Mouse (Mus musculus): ENCODE measurements around the gene Mrpl48. TPM values are rescaled to one million over a fixed set of nuclear protein-coding genes. Genes with fewer than 3 reads are reported as not detected.

Gene Mrpl48
- polyA plus RNA-seq, 1 experiment from 2014 or later = 69.4 TPM

- H3K4me3 ChIP-seq = no peak overlapping the region
- no peaks in the 10 kb centered on the region for H3K36me3 ChIP-seq
- H3K9ac ChIP-seq (replicated peaks) = no peak overlapping the region
- 69% methylated on average over 3 of the region's 3 CpGs for WGBS
- no peak overlapping the region for H3K27ac ChIP-seq (replicated peaks)
- no peaks in the 10 kb centered on the region for H3K4me1 ChIP-seq
- H3K27me3 ChIP-seq = no peaks in the 10 kb centered on the region
- no peak for ATAC-seq (ENCODE audit: low FRiP score, low read depth)
- no peak overlapping the region for H3K4me2 ChIP-seq (replicated peaks)
- no peaks in the 10 kb centered on the region for H3K9me3 ChIP-seq
Observed at GRCm38 (mm10) chr7:100522222-100522621, 85.9 kb downstream of the Mrpl48 start.

- H3K4me2 ChIP-seq (replicated peaks) = no peak overlapping the region
- WGBS = 22% methylated on average over 10 of the region's 10 CpGs
- ATAC-seq (ENCODE audit: low FRiP score, low read depth) = 0 out of 2 replicates have a peak, but pooled peaks have one; percentile 47
- H3K36me3 ChIP-seq = no peaks in the 10 kb centered on the region
- H3K4me3 ChIP-seq = no peak overlapping the region
- H3K27me3 ChIP-seq = no peaks in the 10 kb centered on the region
- H3K27ac ChIP-seq (replicated peaks) = no peak overlapping the region
- no peaks in the 10 kb centered on the region for H3K4me1 ChIP-seq
- H3K9me3 ChIP-seq = no peaks in the 10 kb centered on the region
- no peak overlapping the region for H3K9ac ChIP-seq (replicated peaks)
Observed at GRCm38 (mm10) chr7:100520663-100521285, 87.3 kb downstream of the Mrpl48 start.

- Histone ChIP-seq H3K4me1 (no peaks in the 10 kb centered on the region), H3K4me3 (no peak overlapping the region), H3K4me2 (replicated peaks) (no peak overlapping the region), H3K9ac (replicated peaks) (no peak overlapping the region), H3K27me3 (no peaks in the 10 kb centered on the region), H3K36me3 (no peaks in the 10 kb centered on the region), H3K27ac (replicated peaks) (no peak overlapping the region), H3K9me3 (no peaks in the 10 kb centered on the region)
- 70% methylated on average over 7 of the region's 7 CpGs for WGBS
- no peak for ATAC-seq (ENCODE audit: low FRiP score, low read depth)
Observed at GRCm38 (mm10) chr7:100520204-100520603, 87.9 kb downstream of the Mrpl48 start.

DNA sequence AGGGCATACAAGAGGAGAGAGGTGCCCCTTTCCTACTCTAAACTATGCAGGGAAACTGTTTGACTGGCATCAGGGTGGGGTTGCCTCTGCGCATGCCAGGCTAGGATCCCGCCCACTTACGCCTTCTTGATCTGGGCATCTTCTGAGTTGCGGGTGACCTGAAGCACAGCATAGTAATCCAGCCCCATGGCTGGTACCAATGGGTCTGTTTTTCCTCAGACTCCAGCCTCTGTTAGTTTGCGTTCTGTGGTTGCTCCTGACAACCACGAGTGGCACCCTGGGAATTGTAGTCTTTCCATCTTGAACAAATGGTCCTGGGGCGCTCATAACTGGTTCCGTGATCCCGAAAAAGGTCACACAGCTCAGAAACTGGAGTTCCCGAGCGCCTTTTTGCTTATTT lies 93.5 kb downstream of the Mrpl48 start, which contains the start of gene Dnajb13:
Gene Dnajb13, minus strand, starts transcription at position 388 of the 400 bp plus-strand sequence.
- no peak within 1 kb of the TSS for H3K27ac ChIP-seq (replicated peaks)
- H3K36me3 ChIP-seq = no peaks in the 10 kb centered on the region
- no peaks in the 10 kb centered on the region for H3K4me1 ChIP-seq
- H3K4me3 ChIP-seq = no peak within 1 kb of the TSS
- no peak for ATAC-seq (ENCODE audit: low FRiP score, low read depth)
- H3K27me3 ChIP-seq = no peaks in the 10 kb centered on the region; the same call in 1 of the 2 replicates
- H3K9me3 ChIP-seq = no peaks in the 10 kb centered on the region
- no peak within 1 kb of the TSS for H3K9ac ChIP-seq (replicated peaks)
- 51% methylated on average over 11 of the region's 11 CpGs for WGBS
- H3K4me2 ChIP-seq (replicated peaks) = no peak within 1 kb of the TSS

DNA sequence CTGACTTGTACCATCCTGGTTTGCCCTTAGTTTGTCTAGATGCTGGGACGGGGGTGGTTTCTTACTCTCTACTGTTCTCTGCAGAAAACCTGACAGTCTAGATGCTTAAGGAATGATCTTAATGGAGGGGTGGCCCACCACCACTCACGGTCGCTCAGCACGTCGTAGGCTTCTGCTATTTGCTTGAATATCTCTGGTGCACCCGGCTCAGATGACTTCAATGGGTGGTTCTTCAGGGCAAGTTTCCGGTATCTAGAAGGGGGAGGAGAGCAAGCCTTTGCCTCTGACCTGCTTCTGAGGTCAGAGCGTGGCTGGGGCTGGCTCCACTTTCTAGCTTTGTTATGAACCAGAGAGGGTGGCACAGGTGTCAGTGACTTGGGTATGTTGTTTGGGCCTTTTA lies 96.5 kb downstream of the Mrpl48 start:
- H3K4me3 ChIP-seq = no peak overlapping the region
- 89% methylated on average over 8 of the region's 8 CpGs for WGBS
- no peak overlapping the region for H3K4me2 ChIP-seq (replicated peaks)
- H3K36me3 ChIP-seq = no peaks in the 10 kb centered on the region
- no peak overlapping the region for H3K9ac ChIP-seq (replicated peaks)
- H3K4me1 ChIP-seq = no peaks in the 10 kb centered on the region
- no peak for ATAC-seq (ENCODE audit: low FRiP score, low read depth)
- H3K9me3 ChIP-seq = no peaks in the 10 kb centered on the region
- peaks cover 2% of the 10 kb centered on the region; the same call in 1 of the 2 replicates for H3K27me3 ChIP-seq
- H3K27ac ChIP-seq (replicated peaks) = no peak overlapping the region

DNA sequence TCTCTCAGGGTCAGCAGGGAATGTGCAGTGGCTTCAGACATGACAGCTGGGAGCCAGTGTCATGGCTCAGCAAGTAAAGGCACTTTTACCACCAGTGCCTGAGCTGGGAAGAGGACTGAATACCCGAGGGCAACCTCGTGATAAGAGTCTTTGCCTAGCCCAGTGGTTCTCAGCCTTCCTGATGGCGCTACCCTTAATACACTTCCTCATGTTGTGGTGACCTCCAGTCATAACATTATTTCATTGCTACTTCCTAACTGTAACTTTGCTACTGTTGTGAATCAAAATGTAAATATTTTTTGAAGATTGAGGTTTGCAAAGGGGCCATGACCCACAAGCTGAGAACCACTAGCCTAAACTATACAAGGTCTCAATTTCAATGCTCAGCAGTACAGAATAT lies 99.4 kb downstream of the Mrpl48 start:
- 79% methylated on average over 3 of the region's 3 CpGs for WGBS
- Histone ChIP-seq H3K36me3 (no peaks in the 10 kb centered on the region), H3K27ac (replicated peaks) (no peak overlapping the region), H3K9ac (replicated peaks) (no peak overlapping the region), H3K4me1 (no peaks in the 10 kb centered on the region), H3K4me3 (no peak overlapping the region), H3K9me3 (no peaks in the 10 kb centered on the region), H3K27me3 (peaks cover 2% of the 10 kb centered on the region; the same call in 1 of the 2 replicates), H3K4me2 (replicated peaks) (no peak overlapping the region)
- ATAC-seq (ENCODE audit: low FRiP score, low read depth) = no peak

- no peaks in the 10 kb centered on the region for H3K9me3 ChIP-seq
- H3K27me3 ChIP-seq = 0 out of 2 replicates have a peak, but pooled peaks cover 2% of the 10 kb centered on the region
- no peak overlapping the region for H3K4me2 ChIP-seq (replicated peaks)
- no peaks in the 10 kb centered on the region for H3K4me1 ChIP-seq
- H3K36me3 ChIP-seq = no peaks in the 10 kb centered on the region
- H3K27ac ChIP-seq (replicated peaks) = no peak overlapping the region
- ATAC-seq (ENCODE audit: low FRiP score, low read depth) = no peak
- no peak overlapping the region for H3K9ac ChIP-seq (replicated peaks)
- WGBS = 77% methylated on average over 4 of the region's 4 CpGs
- no peak overlapping the region for H3K4me3 ChIP-seq
Observed at GRCm38 (mm10) chr7:100506494-100506893, 101.6 kb downstream of the Mrpl48 start.

DNA sequence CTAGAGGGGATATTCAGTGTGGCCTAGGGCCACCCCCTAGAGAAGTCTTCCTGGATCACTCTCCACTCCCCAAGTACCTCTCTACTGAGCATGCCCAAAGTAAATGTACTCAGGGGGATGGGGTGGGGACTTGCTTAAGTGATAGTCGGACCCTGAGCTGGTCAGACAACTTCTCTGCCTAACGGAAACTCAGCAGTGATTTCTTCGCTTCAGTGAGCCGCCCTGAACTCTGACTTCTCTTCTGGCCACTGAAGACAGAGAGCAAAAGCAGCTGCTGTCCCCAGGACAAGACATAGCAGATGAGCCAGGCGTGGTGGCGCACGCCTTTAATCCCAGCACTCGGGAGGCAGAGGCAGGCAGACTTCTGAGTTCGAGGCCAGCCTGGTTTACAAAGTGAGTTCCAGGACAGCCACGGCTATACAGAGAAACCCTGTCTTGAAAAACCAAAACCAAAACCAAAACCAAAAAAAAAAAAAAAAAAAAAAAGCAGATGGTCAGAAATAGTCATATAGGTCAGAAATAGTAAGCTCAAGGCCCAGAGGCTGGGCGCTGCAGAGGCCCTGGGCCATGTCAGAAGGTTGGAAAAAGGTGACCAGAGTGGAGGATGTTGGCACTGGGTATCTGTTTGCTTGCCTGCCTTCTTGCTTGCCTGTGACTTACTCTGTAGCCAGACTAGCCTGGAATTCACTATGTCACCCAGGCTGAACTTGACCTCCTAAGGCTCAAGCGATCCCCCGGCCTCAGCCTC lies 103.2 kb downstream of the Mrpl48 start:
- Histone ChIP-seq H3K9ac (replicated peaks) (no peak overlapping the region), H3K27ac (replicated peaks) (no peak overlapping the region), H3K36me3 (no peaks in the 10 kb centered on the region), H3K4me3 (no peak overlapping the region), H3K4me1 (no peaks in the 10 kb centered on the region), H3K9me3 (no peaks in the 10 kb centered on the region), H3K27me3 (0 out of 2 replicates have a peak, but pooled peaks cover 2% of the 10 kb centered on the region), H3K4me2 (replicated peaks) (no peak overlapping the region)
- ATAC-seq (ENCODE audit: low FRiP score, low read depth) = no peak
- 86% methylated on average over 13 of the region's 13 CpGs for WGBS

DNA sequence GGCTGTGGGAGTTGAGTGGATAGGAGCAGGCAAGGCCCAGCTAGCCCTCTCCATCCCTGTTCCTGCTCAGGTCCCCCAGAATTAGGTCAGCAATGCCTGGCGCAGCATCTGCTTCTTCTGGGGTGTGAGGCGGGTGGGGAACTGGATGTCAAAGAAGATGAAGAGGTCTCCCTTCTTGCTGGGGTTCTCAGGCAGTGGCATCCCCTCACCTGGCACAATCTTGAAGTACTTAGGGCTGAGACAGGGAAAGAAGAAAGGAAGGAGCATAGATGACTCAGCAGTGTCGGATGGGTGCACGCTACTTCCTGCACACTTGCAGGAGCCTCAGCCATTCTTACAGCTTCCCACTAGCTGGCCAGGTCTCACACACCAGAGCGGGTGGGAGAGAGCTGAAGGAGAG lies 105.0 kb downstream of the Mrpl48 start:
- Histone ChIP-seq H3K9me3 (no peaks in the 10 kb centered on the region), H3K4me2 (replicated peaks) (no peak overlapping the region), H3K4me3 (no peak overlapping the region), H3K4me1 (no peaks in the 10 kb centered on the region), H3K27me3 (0 out of 2 replicates have a peak, but pooled peaks cover 2% of the 10 kb centered on the region), H3K36me3 (peaks cover 5% of the 10 kb centered on the region; the same call in 1 of the 2 replicates), H3K9ac (replicated peaks) (no peak overlapping the region), H3K27ac (replicated peaks) (no peak overlapping the region)
- no peak for ATAC-seq (ENCODE audit: low FRiP score, low read depth)
- WGBS = 92% methylated on average over 5 of the region's 5 CpGs

DNA sequence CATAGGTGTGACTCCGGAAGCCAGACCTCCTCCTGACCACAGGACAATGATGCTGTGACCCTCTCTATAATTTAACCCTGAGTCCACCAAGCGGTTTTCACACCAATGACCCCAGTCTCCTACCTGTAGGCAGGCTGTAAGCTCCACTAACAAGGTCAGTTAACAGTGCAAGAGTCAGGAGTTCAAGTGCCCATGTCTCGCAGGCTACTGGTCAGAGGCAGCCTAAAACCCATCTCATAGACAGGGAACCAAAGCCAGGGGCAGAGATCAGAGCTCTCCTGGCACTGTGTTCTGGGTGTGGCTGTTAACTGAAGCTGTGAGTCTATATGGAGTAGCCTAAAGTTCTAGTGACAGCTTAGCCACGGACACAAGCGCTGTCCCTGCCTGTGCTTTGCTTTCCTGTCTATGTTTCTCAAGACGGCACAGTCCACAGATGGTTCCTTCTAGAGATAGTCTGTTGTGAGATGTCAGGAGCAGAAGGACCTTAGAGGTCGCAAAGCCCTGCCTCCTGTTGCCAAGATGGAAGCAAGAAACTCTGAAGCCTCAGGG lies 105.7 kb downstream of the Mrpl48 start:
- H3K4me1 ChIP-seq = no peaks in the 10 kb centered on the region
- WGBS = 83% methylated on average over 7 of the region's 7 CpGs
- no peak overlapping the region for H3K4me3 ChIP-seq
- peaks cover 8% of the 10 kb centered on the region; the same call in 1 of the 2 replicates for H3K36me3 ChIP-seq
- H3K9me3 ChIP-seq = no peaks in the 10 kb centered on the region
- no peak overlapping the region for H3K9ac ChIP-seq (replicated peaks)
- no peak overlapping the region for H3K27ac ChIP-seq (replicated peaks)
- no peak for ATAC-seq (ENCODE audit: low FRiP score, low read depth)
- H3K27me3 ChIP-seq = no peaks in the 10 kb centered on the region
- no peak overlapping the region for H3K4me2 ChIP-seq (replicated peaks)

DNA sequence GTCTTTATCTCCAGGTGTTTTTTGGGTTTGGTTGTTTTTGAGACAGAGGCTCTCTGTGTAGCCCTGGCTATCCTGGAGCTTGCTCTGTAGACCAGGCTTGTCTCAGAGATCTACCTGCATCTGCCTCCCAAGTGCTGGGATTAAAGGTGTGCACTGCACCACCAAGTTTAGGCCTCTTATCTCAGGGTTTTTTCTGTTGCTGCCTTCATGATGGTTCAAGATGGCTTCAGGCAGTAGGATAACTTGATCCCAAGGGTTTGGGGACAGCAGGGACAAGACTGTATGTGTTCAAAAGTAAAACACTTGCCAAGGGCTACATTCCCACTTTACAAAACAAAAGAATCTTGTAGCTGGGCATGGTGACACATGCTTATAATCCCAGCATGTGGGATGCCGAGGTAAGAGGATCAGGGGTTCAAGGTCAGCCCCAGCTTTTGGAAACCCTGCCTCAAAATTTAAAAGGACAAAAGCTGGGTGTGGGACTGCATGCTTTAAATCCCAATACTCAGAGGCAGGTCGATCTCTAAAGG lies 106.2 kb downstream of the Mrpl48 start:
- Histone ChIP-seq H3K9me3 (no peaks in the 10 kb centered on the region), H3K4me2 (replicated peaks) (no peak overlapping the region), H3K27ac (replicated peaks) (no peak overlapping the region), H3K4me1 (no peaks in the 10 kb centered on the region), H3K9ac (replicated peaks) (no peak overlapping the region), H3K36me3 (peaks cover 8% of the 10 kb centered on the region; the same call in 1 of the 2 replicates), H3K27me3 (no peaks in the 10 kb centered on the region), H3K4me3 (no peak overlapping the region)
- WGBS = 66% methylated on average over 2 of the region's 2 CpGs
- ATAC-seq (ENCODE audit: low FRiP score, low read depth) = no peak

Measured in midbrain, embryonic 12.5 days (tissue).